Mouse (Mus musculus) heart, embryonic 15.5 days (tissue): ENCODE measurements around the gene Mtfr2. TPM values are rescaled to one million over a fixed set of nuclear protein-coding genes. Genes with fewer than 3 reads are reported as not detected.

Source experiments
- ATAC-seq: fragments of 200-750 bp; cut with Nextera tagmentation; replicated peaks from 2 replicates; pipeline ENCODE4 v1.8.0; 2017; ENCODE audit warnings: low read depth, moderate TSS enrichment; ENCODE audit not compliant: insufficient number of reproducible peaks, insufficient read depth, low FRiP score
- H3K27ac ChIP-seq: fragments of 300-500 bp; sonication (generic); 2 replicates; pipeline ENCODE4 v1.5.1; 2015; ENCODE audit warnings: mild to moderate bottlenecking, inconsistent platforms
- H3K27me3 ChIP-seq: fragments of 300-500 bp; sonication (generic); 2 replicates; pipeline ENCODE4 v1.6.1; 2015; ENCODE audit warnings: inconsistent platforms
- H3K36me3 ChIP-seq: fragments of 300-500 bp; sonication (generic); 2 replicates; pipeline ENCODE4 v1.6.1; 2015; ENCODE audit warnings: mild to moderate bottlenecking, inconsistent platforms
- H3K4me1 ChIP-seq: fragments of 300-500 bp; sonication (generic); replicated peaks from 2 replicates; pipeline ENCODE4 v1.6.1; 2015; ENCODE audit warnings: inconsistent platforms
- H3K4me2 ChIP-seq: fragments of 300-500 bp; sonication (generic); 2 replicates; pipeline ENCODE4 v1.6.1; 2015; ENCODE audit warnings: inconsistent platforms, mild to moderate bottlenecking, moderate library complexity
- H3K4me3 ChIP-seq: fragments of 300-500 bp; sonication (generic); 2 replicates; pipeline ENCODE4 v1.5.1; 2015; ENCODE audit warnings: mild to moderate bottlenecking, inconsistent platforms
- H3K9ac ChIP-seq: fragments of 300-500 bp; sonication (generic); 2 replicates; pipeline ENCODE4 v1.6.1; 2015; ENCODE audit warnings: mild to moderate bottlenecking, inconsistent platforms
- H3K9me3 ChIP-seq: fragments of 300-500 bp; sonication (generic); replicated peaks from 2 replicates; pipeline ENCODE4 v1.6.1; 2016; ENCODE audit warnings: inconsistent platforms
- WGBS: fragments of 180-500 bp; shearing (Covaris S2); methylation state at CpG from one replicate; pipeline ENCODE4 v1.1.7; 2015; ENCODE audit warnings: mixed read lengths; 5-methylcytosine and 5-hydroxymethylcytosine counted together
- polyA plus RNA-seq: library from polyadenylated mRNA; unstranded; fragments of >200 nt; fragmentation: Nextera tagmentation; extraction: Ambion mirVana; gene quantifications from 2 replicates; pipeline ENCODE4 v1.2.1, GENCODE M21; 2015

The Mtfr2 gene
- polyA plus RNA-seq, 1 experiment from 2014 or later, result 2.1 TPM

GRCm38 (mm10) chr10:20409181-20409580, 61.6 kb downstream of the Mtfr2 start:
- peak; percentile 86 for ATAC-seq
- WGBS, result 29% methylated on average over 10 of the region's 10 CpGs
- Histone ChIP-seq H3K36me3 (0 out of 2 replicates have a peak, but pooled peaks cover 7% of the 10 kb centered on the region), H3K4me1 (peaks cover 16% of the 10 kb centered on the region), H3K27me3 (no peaks in the 10 kb centered on the region), H3K27ac (peak overlapping the region; percentile 38), H3K9ac (no peak overlapping the region), H3K4me3 (no peak overlapping the region), H3K4me2 (no peak overlapping the region), H3K9me3 (no peaks in the 10 kb centered on the region)

Other genes starting within 250 kb of the Mtfr2 start
- 6.4 and 7.2 TPM in 2 replicates for gene Map7, start 199.3 kb upstream of the Mtfr2 start, polyA plus RNA-seq
- 65.1 and 77.2 TPM in 2 replicates for gene Bclaf1, start 35.3 kb upstream of the Mtfr2 start, polyA plus RNA-seq